Mouse (Mus musculus): ENCODE data around the gene Klhdc9.
A peak's percentile ranks its signal among the peaks of the same experiment; 100 is the strongest.

- TF ChIP-seq CTCF (IDR thresholded peaks at IDR 0.05; ENCODE audit: control insufficient read depth, insufficient read depth, low read length): no peak; the same call in 1 of the 2 replicates
- TF ChIP-seq POLR2A (IDR thresholded peaks at IDR 0.05; ENCODE audit: borderline replicate concordance, control insufficient read depth, low read depth, low read length): peak; percentile 44; the same call in 1 of the 2 replicates
Measured at GRCm38 (mm10) chr1:171328839-171329432, 31.7 kb downstream of the Klhdc9 start, which contains the start of gene Dedd.

Data from bone marrow, adult 2 months (tissue).